Mouse (Mus musculus): ENCODE results near the gene Cbr1. TPM values are rescaled to one million over a fixed set of nuclear protein-coding genes. Genes with fewer than 3 reads are reported as not detected.
"Not testable (repeated sequence)": the region's sequence is repeated elsewhere in the genome, so short reads cannot be mapped to it uniquely, and the experiment has no call there.

Cbr1 gene
- polyA plus RNA-seq, 1 experiment from 2014 or later: 107 TPM

GRCm38 (mm10) chr16:93606146-93606545 is 493 bp downstream of the Cbr1 start:
- ATAC-seq (ENCODE audit: low FRiP score) (no peak), DNase-seq (ENCODE audit: low spot score) (no peak)
- H3K9ac ChIP-seq (ENCODE audit: low read depth, low read length): no peak overlapping the region
- no peak overlapping the region for H3K4me2 ChIP-seq (replicated peaks; ENCODE audit: low read depth, low read length)
- no peaks in the 10 kb centered on the region for H3K9me3 ChIP-seq (ENCODE audit: control insufficient read depth, low read length)
- no peaks in the 10 kb centered on the region for H3K36me3 ChIP-seq (ENCODE audit: control insufficient read depth, insufficient read depth, low read length)
- no peak overlapping the region for H3K27ac ChIP-seq (ENCODE audit: low read depth, low read length)
- no peaks in the 10 kb centered on the region for H3K4me1 ChIP-seq (replicated peaks; ENCODE audit: control insufficient read depth, insufficient read depth, low read length)
- H3K4me3 ChIP-seq (ENCODE audit: low read depth, low read length): no peak overlapping the region
- WGBS: 91% methylated on average over 7 of the region's 7 CpGs
- H3K27me3 ChIP-seq (ENCODE audit: control insufficient read depth, insufficient read depth, low read length): no peaks in the 10 kb centered on the region

DNA sequence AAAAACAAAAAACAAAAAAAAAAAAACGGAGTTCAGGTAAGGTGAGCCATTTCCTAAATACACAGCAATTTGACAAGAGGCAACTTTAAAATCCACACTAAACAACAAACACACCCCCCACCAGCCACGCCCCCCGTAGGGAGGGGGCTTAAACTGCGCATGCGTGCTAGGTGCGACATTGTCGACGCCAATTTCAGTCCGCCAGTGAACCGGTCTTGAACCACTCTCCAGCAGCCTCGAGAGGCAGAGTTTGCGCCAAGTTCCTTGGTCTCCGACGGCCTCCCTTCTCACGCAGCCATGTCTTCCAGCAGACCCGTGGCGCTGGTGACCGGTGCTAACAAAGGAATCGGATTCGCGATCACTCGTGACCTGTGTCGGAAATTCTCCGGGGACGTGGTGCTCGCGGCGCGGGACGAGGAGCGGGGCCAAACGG is 2.0 kb downstream of the Cbr1 start:
- Histone ChIP-seq H3K4me1 (replicated peaks; ENCODE audit: control insufficient read depth, insufficient read depth, low read length) (no peaks in the 10 kb centered on the region), H3K9ac (ENCODE audit: low read depth, low read length) (peak overlapping the region; percentile 80), H3K27me3 (ENCODE audit: control insufficient read depth, insufficient read depth, low read length) (no peaks in the 10 kb centered on the region), H3K4me3 (ENCODE audit: low read depth, low read length) (peak overlapping the region; percentile 63), H3K36me3 (ENCODE audit: control insufficient read depth, insufficient read depth, low read length) (no peaks in the 10 kb centered on the region), H3K4me2 (replicated peaks; ENCODE audit: low read depth, low read length) (peak overlapping the region; percentile 61), H3K9me3 (ENCODE audit: control insufficient read depth, low read length) (no peaks in the 10 kb centered on the region), H3K27ac (ENCODE audit: low read depth, low read length) (no peak overlapping the region)
- DNase-seq (ENCODE audit: low spot score) (peak; percentile 91), ATAC-seq (ENCODE audit: low FRiP score) (peak; percentile 43; the same call in 1 of the 2 replicates)
- WGBS: under 1% methylated on average over 32 of the region's 32 CpGs

- WGBS: 72% methylated on average over 8 of the region's 8 CpGs
- no peak overlapping the region for H3K9ac ChIP-seq (ENCODE audit: low read depth, low read length)
Measured at GRCm38 (mm10) chr16:93608731-93609130, 3.1 kb downstream of the Cbr1 start.

GRCm38 (mm10) chr16:93609796-93610195 is 4.1 kb downstream of the Cbr1 start:
- no peak for DNase-seq (ENCODE audit: low spot score)
- Histone ChIP-seq H3K27me3 (ENCODE audit: control insufficient read depth, insufficient read depth, low read length) (no peaks in the 10 kb centered on the region), H3K36me3 (ENCODE audit: control insufficient read depth, insufficient read depth, low read length) (no peaks in the 10 kb centered on the region), H3K4me2 (replicated peaks; ENCODE audit: low read depth, low read length) (no peak overlapping the region), H3K9ac (ENCODE audit: low read depth, low read length) (no peak overlapping the region), H3K4me1 (replicated peaks; ENCODE audit: control insufficient read depth, insufficient read depth, low read length) (no peaks in the 10 kb centered on the region), H3K9me3 (ENCODE audit: control insufficient read depth, low read length) (no peaks in the 10 kb centered on the region), H3K4me3 (ENCODE audit: low read depth, low read length) (no peak overlapping the region), H3K27ac (ENCODE audit: low read depth, low read length) (no peak overlapping the region)
- WGBS: 95% methylated on average over 4 of the region's 4 CpGs
- no peak for ATAC-seq (ENCODE audit: low FRiP score)

More at GRCm38 (mm10) chr16:93608731-93609130, 3.1 kb downstream of the Cbr1 start:
- Histone ChIP-seq H3K4me3 (ENCODE audit: low read depth, low read length) (no peak overlapping the region), H3K27me3 (ENCODE audit: control insufficient read depth, insufficient read depth, low read length) (no peaks in the 10 kb centered on the region), H3K36me3 (ENCODE audit: control insufficient read depth, insufficient read depth, low read length) (no peaks in the 10 kb centered on the region), H3K4me1 (replicated peaks; ENCODE audit: control insufficient read depth, insufficient read depth, low read length) (no peaks in the 10 kb centered on the region), H3K4me2 (replicated peaks; ENCODE audit: low read depth, low read length) (peak overlapping the region; percentile 61), H3K9me3 (ENCODE audit: control insufficient read depth, low read length) (no peaks in the 10 kb centered on the region), H3K27ac (ENCODE audit: low read depth, low read length) (no peak overlapping the region)
- DNase-seq (ENCODE audit: low spot score) (no peak), ATAC-seq (ENCODE audit: low FRiP score) (no peak)

DNA sequence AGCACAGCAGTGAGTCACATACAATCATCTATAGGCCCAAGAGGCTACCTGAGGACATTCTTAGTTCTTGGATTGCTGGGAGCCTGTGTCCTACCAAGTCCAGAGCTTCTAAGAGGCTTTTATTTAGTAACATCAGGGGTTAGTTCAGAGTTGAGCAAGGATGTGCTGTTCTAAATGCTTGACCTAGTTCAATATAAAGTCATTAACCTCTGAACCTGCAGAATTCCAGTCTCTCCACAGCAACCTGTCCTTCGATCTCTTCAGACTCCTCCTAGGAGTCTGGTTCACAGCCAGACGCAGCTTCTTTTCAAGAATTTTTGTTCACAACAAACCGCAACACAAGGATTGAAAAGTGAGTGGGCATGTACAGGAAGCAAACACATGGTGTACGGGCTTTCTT is 5.3 kb downstream of the Cbr1 start:
- Histone ChIP-seq H3K9ac (ENCODE audit: low read depth, low read length) (no peak overlapping the region), H3K4me2 (replicated peaks; ENCODE audit: low read depth, low read length) (no peak overlapping the region), H3K4me3 (ENCODE audit: low read depth, low read length) (no peak overlapping the region), H3K27me3 (ENCODE audit: control insufficient read depth, insufficient read depth, low read length) (no peaks in the 10 kb centered on the region), H3K4me1 (replicated peaks; ENCODE audit: control insufficient read depth, insufficient read depth, low read length) (no peaks in the 10 kb centered on the region), H3K27ac (ENCODE audit: low read depth, low read length) (no peak overlapping the region), H3K36me3 (ENCODE audit: control insufficient read depth, insufficient read depth, low read length) (no peaks in the 10 kb centered on the region), H3K9me3 (ENCODE audit: control insufficient read depth, low read length) (no peaks in the 10 kb centered on the region)
- WGBS: 89% methylated on average over 4 of the region's 4 CpGs
- ATAC-seq (ENCODE audit: low FRiP score) (no peak), DNase-seq (ENCODE audit: low spot score) (no peak)

GRCm38 (mm10) chr16:93615118-93615870 is 9.6 kb downstream of the Cbr1 start:
- DNase-seq (ENCODE audit: low spot score): peak; percentile 69
- H3K36me3 ChIP-seq (ENCODE audit: control insufficient read depth, insufficient read depth, low read length): no peaks in the 10 kb centered on the region
- H3K4me2 ChIP-seq (replicated peaks; ENCODE audit: low read depth, low read length): no peak overlapping the region
- no peak for ATAC-seq (ENCODE audit: low FRiP score)
- H3K27me3 ChIP-seq (ENCODE audit: control insufficient read depth, insufficient read depth, low read length): no peaks in the 10 kb centered on the region
- H3K9ac ChIP-seq (ENCODE audit: low read depth, low read length): no peak overlapping the region
- no peaks in the 10 kb centered on the region for H3K4me1 ChIP-seq (replicated peaks; ENCODE audit: control insufficient read depth, insufficient read depth, low read length)
- WGBS: 45% methylated on average over 5 of the region's 5 CpGs
- no peak overlapping the region for H3K27ac ChIP-seq (ENCODE audit: low read depth, low read length)
- H3K4me3 ChIP-seq (ENCODE audit: low read depth, low read length): no peak overlapping the region
- H3K9me3 ChIP-seq (ENCODE audit: control insufficient read depth, low read length): no peaks in the 10 kb centered on the region

- H3K9ac ChIP-seq (ENCODE audit: low read depth, low read length); H3K27ac ChIP-seq (ENCODE audit: low read depth, low read length); H3K4me2 ChIP-seq (replicated peaks; ENCODE audit: low read depth, low read length); H3K4me1 ChIP-seq (replicated peaks; ENCODE audit: control insufficient read depth, insufficient read depth, low read length); H3K9me3 ChIP-seq (ENCODE audit: control insufficient read depth, low read length); H3K36me3 ChIP-seq (ENCODE audit: control insufficient read depth, insufficient read depth, low read length); H3K4me3 ChIP-seq (ENCODE audit: low read depth, low read length); ATAC-seq (ENCODE audit: low FRiP score); DNase-seq (ENCODE audit: low spot score); H3K27me3 ChIP-seq (ENCODE audit: control insufficient read depth, insufficient read depth, low read length): not testable (repeated sequence)
- WGBS: 85% methylated on average over 4 of the region's 4 CpGs
Measured at GRCm38 (mm10) chr16:93623759-93624158, 18.1 kb downstream of the Cbr1 start.

DNA sequence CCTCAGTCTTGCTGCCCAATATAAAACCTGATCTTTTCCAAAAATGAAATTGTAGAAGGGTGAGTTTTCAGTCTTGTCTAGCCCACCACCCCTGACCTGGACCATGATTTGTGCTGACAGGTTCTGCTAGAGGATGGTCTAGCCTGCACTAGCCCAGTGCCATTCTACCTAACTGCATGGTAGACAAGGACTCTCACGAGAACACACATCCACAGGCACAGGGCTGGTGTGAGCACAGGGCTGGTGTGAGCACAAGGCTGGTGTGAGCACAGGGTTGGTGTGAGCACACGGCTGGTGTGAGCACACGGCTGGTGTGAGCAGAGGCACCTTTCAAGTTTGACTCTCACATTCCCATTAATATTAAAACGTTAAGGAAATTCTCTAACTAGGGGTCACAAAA is 19.0 kb downstream of the Cbr1 start:
- 77% methylated on average over 4 of the region's 4 CpGs for WGBS
- Histone ChIP-seq H3K36me3 (ENCODE audit: control insufficient read depth, insufficient read depth, low read length) (no peaks in the 10 kb centered on the region), H3K9ac (ENCODE audit: low read depth, low read length) (no peak overlapping the region), H3K27ac (ENCODE audit: low read depth, low read length) (no peak overlapping the region), H3K4me2 (replicated peaks; ENCODE audit: low read depth, low read length) (no peak overlapping the region), H3K4me3 (ENCODE audit: low read depth, low read length) (no peak overlapping the region), H3K4me1 (replicated peaks; ENCODE audit: control insufficient read depth, insufficient read depth, low read length) (no peaks in the 10 kb centered on the region), H3K9me3 (ENCODE audit: control insufficient read depth, low read length) (no peaks in the 10 kb centered on the region), H3K27me3 (ENCODE audit: control insufficient read depth, insufficient read depth, low read length) (no peaks in the 10 kb centered on the region)
- ATAC-seq (ENCODE audit: low FRiP score) (no peak), DNase-seq (ENCODE audit: low spot score) (no peak)

- DNase-seq (ENCODE audit: low spot score) (no peak), ATAC-seq (ENCODE audit: low FRiP score) (no peak)
- 37% methylated on average over 1 of the region's 1 CpGs for WGBS
Measured at GRCm38 (mm10) chr16:93626745-93627144, 21.1 kb downstream of the Cbr1 start.

More at GRCm38 (mm10) chr16:93626745-93627144, 21.1 kb downstream of the Cbr1 start:
- no peak overlapping the region for H3K27ac ChIP-seq (ENCODE audit: low read depth, low read length)
- no peaks in the 10 kb centered on the region for H3K9me3 ChIP-seq (ENCODE audit: control insufficient read depth, low read length)
- H3K36me3 ChIP-seq (ENCODE audit: control insufficient read depth, insufficient read depth, low read length): no peaks in the 10 kb centered on the region
- H3K27me3 ChIP-seq (ENCODE audit: control insufficient read depth, insufficient read depth, low read length): no peaks in the 10 kb centered on the region
- H3K4me2 ChIP-seq (replicated peaks; ENCODE audit: low read depth, low read length): no peak overlapping the region
- H3K4me3 ChIP-seq (ENCODE audit: low read depth, low read length): no peak overlapping the region
- H3K9ac ChIP-seq (ENCODE audit: low read depth, low read length): no peak overlapping the region
- H3K4me1 ChIP-seq (replicated peaks; ENCODE audit: control insufficient read depth, insufficient read depth, low read length): no peaks in the 10 kb centered on the region

All from hindbrain, embryonic 11.5 days (tissue).